Mouse (Mus musculus): ENCODE results near the gene Lrrc74b.
"Not testable (repeated sequence)": the region's sequence is repeated elsewhere in the genome, so short reads cannot be mapped to it uniquely, and the experiment has no call there.

The Lrrc74b gene

DNA sequence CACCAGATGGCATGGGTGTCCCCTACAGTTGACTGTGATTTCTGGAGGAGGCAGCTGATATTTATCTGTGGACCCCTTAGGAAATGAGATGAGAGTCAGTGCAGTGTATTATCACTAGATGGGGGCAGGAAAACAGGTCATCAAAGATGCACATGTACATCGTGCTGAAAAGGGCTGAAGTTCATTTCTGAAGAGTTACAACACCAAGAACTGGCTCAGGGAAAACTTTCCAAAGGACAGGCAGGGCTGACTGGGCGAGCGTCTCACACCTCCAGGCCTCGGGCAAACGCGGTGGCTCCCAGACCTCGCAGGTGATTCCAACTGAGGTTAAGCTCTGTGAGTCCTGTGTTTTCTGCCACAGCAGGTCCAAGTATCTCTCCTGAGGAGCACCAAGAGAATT lies 8.2 kb downstream of the Lrrc74b start:
- DNase-seq (ENCODE audit: low spot score) = no peak

GRCm38 (mm10) chr16:17542632-17543031 lies 18.4 kb downstream of the Lrrc74b start:
- DNase-seq (ENCODE audit: low spot score) = no peak

GRCm38 (mm10) chr16:17536584-17536983 lies 24.5 kb downstream of the Lrrc74b start:
- DNase-seq (ENCODE audit: low spot score) = no peak

- no peak for DNase-seq (ENCODE audit: low spot score)
Observed at GRCm38 (mm10) chr16:17532676-17533329, 28.2 kb downstream of the Lrrc74b start.

- DNase-seq (ENCODE audit: low spot score) = no peak
Observed at GRCm38 (mm10) chr16:17532271-17532670, 28.8 kb downstream of the Lrrc74b start.

GRCm38 (mm10) chr16:17530640-17531288 lies 30.3 kb downstream of the Lrrc74b start, which contains the start of gene Thap7:
TSS of gene Thap7 (minus strand) at chr16:17531136.
- DNase-seq (ENCODE audit: low spot score) = peak; percentile 96

GRCm38 (mm10) chr16:17529981-17530586 lies 31.0 kb downstream of the Lrrc74b start:
- no peak for DNase-seq (ENCODE audit: low spot score)

DNA sequence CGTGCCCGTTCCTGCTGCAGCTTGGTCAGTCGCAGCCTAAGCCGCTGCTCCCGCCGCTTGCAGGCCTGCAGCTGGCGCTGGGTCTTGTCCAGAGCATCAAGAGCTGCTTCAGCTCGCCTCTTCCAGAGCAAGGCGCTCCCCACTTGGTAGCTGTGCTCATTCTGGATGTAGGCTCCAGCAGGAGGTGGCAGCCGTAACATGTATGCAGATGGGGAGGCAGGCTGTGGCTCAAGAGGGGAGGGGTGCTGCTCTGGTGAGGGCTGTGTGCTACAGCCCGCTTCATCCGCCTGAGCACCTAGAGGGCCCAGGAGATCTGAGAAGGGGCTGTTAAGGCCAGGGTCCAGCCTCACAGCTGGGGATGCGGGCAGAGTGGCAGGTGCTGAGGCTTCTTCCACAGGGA lies 32.8 kb downstream of the Lrrc74b start:
- DNase-seq (ENCODE audit: low spot score) = no peak

- no peak for DNase-seq (ENCODE audit: low spot score)
Observed at GRCm38 (mm10) chr16:17527606-17528005, 33.4 kb downstream of the Lrrc74b start.

- DNase-seq (ENCODE audit: low spot score) = no peak
Observed at GRCm38 (mm10) chr16:17526223-17526622, 34.8 kb downstream of the Lrrc74b start.

DNA sequence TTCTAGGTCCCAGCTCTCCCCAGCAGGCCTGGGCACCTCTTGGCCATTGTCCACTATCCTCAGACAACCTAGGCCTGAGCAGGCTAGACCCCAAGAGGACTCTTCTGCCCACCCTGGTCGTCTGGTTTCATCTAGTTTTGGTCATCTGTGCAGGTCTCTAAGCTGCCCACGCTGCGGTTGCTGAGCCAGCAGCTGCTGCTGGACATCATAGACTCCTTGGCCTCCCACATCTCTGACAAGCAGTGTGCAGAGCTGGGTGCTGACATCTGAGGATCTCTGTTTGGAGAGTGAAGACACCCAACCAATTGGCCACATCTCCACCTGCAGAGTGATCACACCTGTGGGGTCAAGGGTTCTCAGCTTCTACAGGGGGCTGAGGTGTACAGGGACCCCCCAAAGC lies 35.5 kb downstream of the Lrrc74b start:
- DNase-seq (ENCODE audit: low spot score) = no peak

- no peak for DNase-seq (ENCODE audit: low spot score)
Observed at GRCm38 (mm10) chr16:17524156-17524555, 36.9 kb downstream of the Lrrc74b start.

- DNase-seq (ENCODE audit: low spot score) = no peak
Observed at GRCm38 (mm10) chr16:17518910-17519309, 42.1 kb downstream of the Lrrc74b start.

DNA sequence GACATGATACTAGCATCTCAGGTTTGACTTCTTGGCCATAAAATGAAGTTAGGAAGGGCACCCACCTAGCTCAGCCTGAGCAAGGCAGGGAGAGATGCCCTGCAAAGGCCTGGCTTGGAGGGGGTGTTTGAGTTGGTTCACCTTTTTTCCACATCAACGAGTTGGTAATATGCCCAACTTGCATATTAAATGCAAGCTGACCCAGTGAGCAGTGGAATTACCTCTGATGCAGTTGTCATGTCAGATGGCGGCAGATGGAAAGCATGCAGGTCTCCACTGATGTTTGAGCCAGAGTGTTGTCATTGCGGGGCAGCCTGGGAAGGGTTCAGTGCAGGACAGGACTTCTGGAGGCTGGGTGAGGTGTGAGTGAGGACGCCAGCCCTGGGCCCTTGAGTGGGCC lies 49.6 kb downstream of the Lrrc74b start:
- no peak for DNase-seq (ENCODE audit: low spot score)

GRCm38 (mm10) chr16:17510686-17511085 lies 50.4 kb downstream of the Lrrc74b start:
- no peak for DNase-seq (ENCODE audit: low spot score)

DNA sequence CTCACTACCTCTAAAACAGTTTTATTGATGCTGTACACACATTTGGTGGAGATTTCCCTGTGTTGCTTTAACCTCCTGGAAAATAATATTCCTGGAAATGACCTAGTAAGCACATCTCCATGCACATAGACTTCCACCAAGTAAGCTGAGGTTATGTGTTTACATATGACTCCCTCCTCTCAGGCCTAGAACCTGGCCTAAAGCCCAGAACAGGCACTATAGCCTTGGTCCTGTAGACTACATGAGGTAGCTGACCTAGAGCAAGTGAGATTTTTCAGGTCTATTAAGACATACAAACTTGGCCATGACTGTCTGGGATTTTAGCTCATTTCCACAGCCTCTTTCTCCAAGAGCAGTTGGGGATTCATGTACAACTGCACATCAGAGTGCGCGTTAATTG lies 50.9 kb downstream of the Lrrc74b start:
- DNase-seq (ENCODE audit: low spot score) = no peak

GRCm38 (mm10) chr16:17509240-17509597 lies 51.8 kb downstream of the Lrrc74b start:
- no peak for DNase-seq (ENCODE audit: low spot score)

GRCm38 (mm10) chr16:17508546-17509239 lies 52.4 kb downstream of the Lrrc74b start, which contains the start of gene Lztr1:
TSS of gene Lztr1 (plus strand) at chr16:17508688.
- DNase-seq (ENCODE audit: low spot score) = peak; percentile 89

- DNase-seq (ENCODE audit: low spot score) = not testable (repeated sequence)
Observed at GRCm38 (mm10) chr16:17508031-17508430, 53.0 kb downstream of the Lrrc74b start.

- DNase-seq (ENCODE audit: low spot score) = no peak
Observed at GRCm38 (mm10) chr16:17507018-17507552, 54.0 kb downstream of the Lrrc74b start.

- DNase-seq (ENCODE audit: low spot score) = no peak
Observed at GRCm38 (mm10) chr16:17502681-17503080, 58.4 kb downstream of the Lrrc74b start.

DNA sequence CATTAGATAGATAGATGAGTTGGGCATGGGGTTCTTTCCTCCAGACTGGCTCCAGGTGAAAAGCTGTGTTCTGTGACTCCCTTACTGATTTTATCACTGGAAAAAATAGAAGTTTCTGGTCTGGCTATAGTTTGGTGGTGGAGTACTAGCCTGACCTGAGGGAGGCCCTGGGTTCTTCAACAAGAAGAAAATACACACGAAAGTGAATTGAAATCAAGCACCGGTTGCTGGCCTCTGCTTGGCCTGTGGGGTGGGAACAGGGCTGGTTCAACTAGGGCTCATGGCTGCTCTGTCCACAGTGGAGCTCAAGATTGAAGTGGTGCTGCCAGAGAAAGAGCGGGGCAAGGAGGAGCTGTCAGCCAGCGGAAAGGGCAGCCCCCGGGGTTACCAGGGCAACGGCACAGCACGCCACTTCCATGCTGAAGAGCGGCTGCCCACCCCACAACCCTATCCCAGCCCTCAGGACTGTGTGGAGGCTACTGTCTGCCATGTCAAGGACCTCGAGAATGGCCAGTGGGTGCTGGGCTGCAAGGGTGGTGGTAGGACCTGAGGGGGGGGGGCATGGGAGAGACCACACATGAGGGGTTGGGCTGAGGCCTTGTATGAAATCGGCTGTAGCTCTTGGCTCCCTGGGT lies 61.7 kb downstream of the Lrrc74b start:
- DNase-seq (ENCODE audit: low spot score) = no peak

Data from testis, postnatal 14 days (tissue).